Mouse (Mus musculus): ENCODE results near the gene Il34.

Gene Il34

DNA sequence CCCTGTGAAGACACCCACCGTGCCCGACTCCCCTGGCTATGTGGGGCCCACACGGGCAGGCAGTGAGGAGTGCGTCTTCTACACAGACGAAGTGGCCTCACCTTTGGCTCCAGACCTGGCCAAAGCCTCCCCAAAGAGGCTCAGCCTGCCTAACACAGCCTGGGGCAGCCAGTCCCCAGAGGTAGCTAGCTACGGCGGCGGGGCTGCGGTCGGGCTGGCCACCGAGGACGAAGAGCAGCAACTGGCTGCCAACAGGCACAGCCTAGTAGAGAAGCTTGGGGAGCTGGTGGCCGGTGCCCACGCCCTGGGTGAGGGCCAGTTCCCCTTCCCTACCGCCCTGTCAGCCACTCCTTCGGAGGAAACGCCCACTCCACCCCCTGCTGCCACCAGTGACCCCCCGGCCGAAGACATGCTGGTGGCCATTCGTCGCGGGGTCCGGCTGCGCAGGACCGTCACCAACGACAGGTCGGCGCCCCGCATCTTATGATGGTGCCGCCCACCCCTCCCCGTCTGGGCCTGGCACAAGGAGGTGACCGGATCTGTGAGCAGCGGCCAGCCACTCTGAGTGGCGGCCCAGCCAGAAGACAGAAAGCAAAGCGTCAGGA is 67.0 kb downstream of the Il34 start:
- no peak for DNase-seq (ENCODE audit: low spot score)

DNA sequence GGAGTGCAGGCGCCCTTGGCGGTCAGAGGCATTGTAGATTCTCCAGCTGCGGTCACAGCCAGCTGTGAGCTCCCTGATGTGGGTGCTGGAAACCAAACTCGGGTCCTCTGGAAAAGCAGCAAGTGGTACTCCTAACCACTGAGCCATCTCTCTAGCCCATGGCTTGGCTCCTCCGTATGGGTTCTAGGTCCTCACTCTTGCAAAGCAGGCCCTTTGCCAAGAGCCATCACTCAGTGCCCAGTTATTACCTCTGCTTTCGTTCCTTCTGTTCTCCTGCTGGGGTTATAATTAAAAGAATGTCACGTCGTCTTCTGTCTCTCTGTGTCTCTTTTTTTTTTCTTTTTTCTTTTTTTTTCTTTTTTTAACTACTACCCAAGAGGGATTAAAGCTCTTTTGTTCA is 72.7 kb downstream of the Il34 start:
- DNase-seq (ENCODE audit: low spot score) = no peak

DNA sequence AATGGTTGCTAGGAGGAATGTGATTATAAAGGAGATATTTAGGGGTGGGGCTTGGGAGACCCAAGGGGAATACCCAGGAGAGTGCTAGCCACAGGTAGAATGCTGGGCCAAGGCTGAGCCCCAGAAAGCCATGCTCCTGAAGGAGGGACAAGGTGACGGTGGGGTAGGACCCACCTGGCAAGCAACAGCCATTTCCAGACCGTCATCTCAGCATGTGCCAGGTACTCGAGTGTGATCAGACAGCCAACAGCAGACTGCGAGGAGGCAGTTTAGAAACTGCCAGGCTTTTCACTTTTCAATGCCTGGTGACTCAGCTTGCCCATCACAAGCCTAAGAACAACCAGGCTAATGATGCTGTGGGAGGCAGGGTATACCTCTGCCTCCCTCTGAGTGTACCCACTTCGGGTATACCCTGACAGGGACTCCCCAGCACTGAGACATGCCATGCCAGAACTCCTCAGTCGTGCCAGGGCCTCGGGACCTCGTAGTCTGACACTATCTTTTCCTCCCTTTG is 74.3 kb downstream of the Il34 start:
- no peak for DNase-seq (ENCODE audit: low spot score)

DNA sequence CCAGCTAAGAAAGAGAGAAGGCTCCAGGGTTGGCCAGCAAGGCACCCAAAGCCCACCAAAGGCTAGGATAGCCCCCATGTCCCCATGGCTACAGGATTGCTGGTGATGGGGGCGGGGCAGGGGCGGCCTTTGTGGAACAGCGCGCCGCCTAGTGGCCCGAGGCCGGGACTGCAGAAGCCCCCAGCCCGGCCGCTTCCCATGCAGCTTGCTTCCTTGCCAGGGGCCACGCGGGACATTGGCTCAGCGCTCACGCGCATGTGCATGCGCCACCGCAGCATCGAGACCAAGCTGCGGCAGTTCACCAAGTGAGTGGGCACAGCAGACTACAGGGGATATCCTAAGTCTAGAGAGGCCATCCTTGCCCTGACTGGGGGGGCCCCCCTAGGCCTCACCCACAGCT is 78.8 kb downstream of the Il34 start:
- DNase-seq (ENCODE audit: low spot score) = peak; percentile 46

DNA sequence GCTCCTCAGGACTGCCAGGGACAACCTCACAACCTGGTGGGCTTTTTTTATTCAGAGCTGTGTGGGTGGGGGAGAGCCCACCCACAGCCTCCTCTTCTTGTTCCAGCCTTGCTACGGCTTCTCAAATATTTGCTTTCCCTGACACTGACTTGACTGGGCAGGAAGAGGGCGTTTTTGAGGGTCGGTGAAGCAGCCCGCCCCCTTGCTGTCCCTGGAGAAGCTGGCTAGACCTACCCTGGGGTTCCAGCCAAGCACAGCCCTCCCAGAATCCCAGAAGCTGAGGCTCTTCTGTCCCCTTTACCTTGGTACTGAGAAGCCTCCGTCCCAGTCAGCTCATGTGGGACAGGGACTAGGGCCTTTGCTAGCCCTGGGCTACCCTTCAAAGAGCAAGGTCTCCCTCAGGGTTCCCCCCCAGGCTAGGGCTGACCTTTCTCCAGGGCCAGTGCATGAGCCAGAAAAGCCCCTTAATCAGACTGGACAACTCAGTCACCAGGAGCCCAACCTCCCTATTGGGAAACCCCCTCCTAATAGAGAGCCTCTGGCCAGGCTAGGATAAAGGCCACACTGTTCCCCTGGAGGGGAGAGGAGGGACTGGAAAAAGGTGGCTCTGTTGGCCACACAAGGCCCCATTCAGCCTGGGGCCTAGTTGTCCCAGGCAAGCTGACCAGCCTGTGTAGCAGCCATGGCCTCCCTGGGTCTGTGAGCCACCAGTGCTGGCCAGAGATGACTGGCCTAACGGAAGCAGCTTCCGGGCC is 80.5 kb downstream of the Il34 start:
- DNase-seq (ENCODE audit: low spot score) = no peak

DNA sequence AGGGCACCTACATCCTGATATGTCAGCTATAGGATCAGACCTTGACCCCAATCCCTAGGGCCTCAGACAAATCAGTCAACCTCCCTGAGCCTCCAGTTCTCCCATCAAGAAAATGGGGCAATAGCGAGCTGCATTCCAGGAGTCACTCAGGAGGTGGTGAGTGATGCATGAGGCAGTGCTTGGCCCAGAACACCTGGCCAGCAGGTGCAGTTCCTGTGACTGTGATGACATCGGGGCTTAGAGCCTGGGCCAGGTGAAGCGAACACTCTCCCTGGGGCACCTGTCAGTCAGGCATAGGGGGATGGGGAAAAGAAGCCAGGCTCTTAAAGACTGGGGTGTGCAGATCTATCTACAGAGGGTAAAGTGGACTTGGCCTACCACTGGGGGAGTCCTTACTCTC is 81.2 kb downstream of the Il34 start:
- no peak for DNase-seq (ENCODE audit: low spot score)

DNA sequence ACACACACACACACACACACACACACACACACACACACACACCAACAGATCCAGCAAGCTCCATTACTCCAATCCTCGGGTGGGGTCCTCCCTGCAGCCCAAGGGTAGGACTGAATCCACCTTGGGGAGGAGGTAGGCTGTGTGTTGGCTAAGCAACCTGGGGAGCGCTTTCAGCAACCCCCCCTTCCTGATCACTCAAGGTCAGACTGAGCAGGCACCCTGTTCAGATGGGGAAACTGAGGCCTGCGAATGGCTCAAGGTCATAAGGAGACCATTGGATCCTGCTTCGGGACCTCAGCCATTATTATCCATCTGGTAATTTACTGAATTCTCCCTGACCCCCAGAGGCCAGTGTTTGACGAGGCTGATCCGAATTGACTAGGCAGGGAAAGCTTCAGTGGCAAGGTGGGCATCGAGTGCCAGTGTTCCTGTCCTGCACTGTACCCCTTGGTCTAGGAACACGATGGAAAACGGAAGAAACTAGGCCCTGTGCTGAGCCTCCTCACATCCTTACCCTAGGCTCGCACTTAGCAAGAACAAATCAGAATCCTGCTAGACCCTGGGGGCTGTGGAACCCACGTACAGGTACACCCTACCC is 83.2 kb downstream of the Il34 start:
- DNase-seq (ENCODE audit: low spot score) = no peak

DNA sequence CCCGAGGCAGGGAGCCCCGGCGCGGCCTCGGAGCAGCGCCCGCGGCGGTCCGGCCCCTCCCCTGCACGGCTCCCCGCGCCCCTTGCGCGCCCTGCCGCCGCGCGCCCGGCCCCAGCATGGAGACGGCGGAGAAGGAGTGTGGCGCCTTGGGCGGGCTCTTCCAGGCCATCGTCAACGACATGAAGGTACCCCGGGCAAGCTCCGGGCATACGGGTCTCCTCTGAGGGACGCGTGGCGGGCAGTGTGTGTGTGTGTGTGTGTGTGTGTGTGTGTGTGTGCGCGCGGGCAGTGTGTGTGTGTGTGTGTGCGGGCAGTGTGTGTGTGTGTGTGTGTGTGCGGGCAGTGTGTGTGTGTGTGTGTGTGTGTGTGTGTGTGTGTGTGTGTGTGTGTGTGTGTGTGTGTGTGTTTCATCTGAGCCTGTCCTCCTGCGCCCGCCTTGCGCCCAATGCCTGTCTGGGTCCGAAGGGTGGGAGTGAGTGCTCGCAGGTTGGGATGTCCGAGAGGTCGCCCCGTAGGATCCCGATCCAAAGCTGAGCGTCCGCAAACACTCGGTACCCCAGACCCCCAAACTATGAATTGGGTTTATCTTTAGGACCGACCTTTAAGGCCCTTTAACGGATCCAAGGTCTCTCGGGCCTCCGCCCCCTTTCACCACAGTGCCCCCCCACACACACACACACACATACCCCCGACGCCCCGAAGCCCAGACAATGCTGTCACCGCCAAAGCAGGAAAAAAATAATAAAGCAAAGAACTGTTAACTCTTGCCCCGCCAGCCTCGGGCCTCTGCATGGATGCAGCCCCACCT is 83.9 kb downstream of the Il34 start:
- no peak for DNase-seq (ENCODE audit: low spot score)

DNA sequence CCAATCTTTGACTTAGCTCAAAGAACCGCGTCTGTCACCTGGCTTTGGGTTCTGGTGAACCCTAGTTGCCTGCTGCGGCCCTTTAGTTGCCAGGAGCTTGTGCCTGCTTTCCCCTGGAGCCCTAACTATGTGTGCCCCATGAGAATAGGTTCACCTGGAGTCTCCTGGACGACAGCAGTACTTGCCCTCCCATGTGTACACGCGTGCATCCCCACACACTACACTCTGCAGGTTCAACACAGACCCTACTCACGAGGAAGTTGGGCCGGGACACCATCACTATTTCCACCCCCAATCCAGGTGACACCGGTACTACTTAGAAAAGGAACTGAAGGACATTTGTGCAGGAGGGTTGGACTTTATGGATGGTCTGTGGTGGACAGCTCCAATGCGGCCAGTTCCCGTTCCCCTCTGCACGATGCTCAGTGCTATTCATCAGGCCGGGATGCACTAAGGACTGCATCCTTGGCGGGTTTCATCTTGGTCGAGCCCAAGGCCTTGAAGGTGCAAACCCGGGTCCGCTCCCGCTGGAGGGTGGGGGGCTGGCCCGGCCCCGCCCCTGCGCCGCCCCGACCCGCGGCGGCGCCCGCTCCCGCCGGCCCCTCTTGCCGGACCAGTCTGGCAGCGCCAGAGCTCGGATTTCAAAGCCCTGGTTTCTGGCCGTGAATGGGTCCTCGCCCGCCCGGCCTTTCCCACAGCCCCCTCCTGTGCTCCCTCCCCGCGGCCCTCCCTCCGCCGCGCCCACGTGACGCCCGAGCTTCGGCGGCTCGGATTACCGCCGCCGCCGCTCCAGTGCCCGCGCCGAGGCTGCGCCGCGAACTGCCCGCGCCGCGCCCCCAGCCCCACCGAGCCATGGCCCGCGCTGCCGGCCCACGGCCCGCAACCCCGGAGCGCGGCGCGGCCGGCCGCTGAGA is 84.8 kb downstream of the Il34 start, which contains the start of gene Mtss1l:
Mtss1l (plus strand) TSS at position 792 of the 914 bp plus-strand sequence.
- DNase-seq (ENCODE audit: low spot score) = peak; percentile 85

DNA sequence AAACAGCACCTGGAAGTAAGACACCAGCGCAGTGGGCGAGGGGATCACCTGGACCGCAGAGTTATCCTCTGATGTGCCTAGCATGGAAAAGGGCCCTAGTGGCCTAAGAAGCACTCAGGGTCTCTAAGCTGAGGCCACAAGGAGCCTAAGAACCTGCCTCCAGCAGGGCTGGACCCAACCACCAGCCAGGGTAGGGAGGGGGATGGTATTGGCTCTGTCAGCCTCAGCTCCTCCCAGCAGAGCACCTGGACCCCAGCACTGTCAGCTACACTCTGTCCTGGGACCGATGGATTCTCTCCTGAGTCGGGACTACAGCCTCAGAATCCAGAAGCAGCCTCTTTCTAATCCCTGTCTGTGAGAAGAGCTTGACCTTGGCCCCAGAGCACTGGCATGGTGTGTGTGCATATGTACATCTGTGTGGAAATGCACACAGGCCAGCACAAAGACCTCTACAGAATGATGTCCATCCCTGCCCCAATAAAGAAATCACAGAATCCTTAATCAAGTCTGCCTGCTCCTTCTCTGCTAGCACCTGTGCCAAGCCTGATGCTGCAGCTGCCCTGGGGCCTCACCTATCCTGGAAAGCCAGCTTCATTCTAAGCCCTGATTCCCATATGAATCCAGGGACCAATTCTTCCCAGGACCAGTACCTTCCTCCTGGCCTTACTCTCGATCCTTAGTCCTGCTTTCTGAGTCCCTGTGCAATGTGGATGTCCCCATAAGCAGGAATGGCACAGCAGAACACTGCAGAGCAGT is 85.6 kb downstream of the Il34 start:
- no peak for DNase-seq (ENCODE audit: low spot score)

DNA sequence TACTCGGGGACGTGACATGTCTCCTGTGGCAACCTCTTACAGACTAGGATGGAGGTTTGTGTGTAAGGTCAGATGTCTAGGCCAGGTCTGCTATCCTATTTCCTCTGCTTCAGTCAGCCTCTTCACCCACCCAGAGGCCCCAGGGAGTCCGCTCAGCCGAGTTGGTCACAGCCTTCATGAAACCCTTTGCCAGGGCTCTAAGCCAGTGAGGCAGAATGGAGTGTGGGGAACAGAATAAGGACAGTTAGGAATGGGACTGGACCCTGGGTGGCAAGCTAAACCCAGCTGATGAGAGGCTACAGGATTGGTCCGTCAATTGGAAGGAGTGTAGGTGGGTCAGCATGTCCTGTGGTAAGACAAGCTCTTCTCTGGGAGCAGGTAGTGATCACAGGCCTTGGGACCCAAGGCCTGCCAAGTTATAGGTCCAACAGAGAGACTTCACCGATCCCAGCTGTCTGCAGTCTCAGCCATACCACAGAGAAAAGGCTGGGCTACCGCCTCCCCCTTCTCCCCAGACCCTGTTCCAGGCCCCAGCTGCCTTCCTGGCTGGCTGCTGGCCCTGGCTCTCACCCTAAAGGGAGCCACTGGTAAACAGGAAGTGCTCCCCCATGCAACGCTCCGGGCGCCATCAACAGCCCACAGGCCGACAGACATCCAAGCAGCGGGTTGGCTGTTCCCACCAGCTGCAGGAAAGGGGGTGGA is 86.6 kb downstream of the Il34 start:
- DNase-seq (ENCODE audit: low spot score) = no peak

DNA sequence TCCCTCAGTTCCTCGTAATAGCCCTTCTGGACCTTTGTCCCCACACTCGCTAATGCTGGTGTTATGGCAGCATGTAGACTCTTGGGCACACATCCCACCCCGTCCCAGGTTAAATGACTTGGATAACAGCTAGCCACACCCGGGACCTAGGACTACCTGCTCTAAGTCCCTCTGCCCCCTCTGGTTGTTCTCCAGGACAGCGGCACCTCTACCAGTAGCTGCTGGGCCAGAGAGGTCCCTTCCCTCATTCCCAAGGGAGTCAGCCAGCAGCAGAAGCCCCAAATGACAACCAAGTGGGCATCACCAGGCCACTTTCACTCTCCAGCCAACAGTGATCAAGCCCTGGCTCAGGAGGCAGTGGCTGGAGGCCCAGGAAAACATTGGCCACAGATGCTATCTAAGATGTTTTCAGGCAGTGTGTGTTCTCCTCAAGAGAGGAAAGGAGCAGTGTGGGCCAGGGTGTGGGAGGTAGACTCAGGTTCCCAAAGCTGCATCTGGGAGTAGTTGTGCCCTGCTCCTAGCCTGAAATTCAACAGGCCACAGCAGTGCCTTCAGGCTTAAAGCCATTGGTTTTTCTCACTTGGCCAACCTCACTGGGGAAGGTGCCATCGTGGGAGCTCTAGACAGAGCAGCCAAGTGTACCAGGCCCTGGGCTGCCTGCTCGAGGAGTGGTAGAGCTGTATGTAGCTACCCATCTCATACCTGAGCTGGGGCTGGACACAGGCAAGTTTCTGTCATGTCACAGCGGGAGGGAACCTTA is 87.3 kb downstream of the Il34 start:
- DNase-seq (ENCODE audit: low spot score) = no peak

DNA sequence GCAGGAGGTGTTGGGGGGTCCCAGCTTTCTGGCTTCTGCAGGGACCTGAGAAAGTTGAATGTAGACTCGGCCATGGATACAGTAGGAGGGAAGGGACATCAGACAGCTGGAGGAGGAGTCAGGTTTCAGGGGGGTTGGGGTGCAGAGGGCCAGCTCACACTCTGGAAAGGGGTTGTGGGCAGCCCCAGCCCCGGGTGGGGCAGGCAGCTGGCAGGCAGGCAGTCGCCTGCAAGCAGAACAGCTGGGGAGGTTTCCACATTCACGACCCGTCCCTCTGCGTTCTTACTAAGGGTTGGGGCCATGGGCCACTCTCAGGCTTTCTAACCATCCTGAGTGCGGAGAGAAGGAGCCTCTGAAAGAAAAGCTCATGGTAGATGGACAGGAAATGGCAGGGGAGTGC is 88.6 kb downstream of the Il34 start:
- no peak for DNase-seq (ENCODE audit: low spot score)

DNA sequence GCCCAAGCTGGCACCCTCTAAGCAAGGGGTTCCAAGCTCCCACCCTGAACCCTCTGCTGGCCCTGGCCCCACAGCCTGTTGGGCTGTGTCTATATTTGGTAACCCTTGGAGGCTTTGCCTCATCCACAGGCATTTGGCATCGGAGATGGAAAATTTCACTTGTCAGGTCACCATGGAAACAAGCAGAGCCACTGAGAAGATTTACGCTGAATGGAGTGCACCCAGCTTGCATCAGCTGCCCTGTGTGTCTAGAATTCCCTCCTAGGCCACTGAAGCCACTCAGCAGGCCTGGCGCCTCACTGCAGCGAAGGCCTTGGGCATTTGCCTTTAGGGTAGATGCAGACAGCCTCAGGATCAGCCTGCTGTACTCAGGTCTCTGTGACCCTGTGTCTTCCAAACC is 89.6 kb downstream of the Il34 start:
- no peak for DNase-seq (ENCODE audit: low spot score)

DNA sequence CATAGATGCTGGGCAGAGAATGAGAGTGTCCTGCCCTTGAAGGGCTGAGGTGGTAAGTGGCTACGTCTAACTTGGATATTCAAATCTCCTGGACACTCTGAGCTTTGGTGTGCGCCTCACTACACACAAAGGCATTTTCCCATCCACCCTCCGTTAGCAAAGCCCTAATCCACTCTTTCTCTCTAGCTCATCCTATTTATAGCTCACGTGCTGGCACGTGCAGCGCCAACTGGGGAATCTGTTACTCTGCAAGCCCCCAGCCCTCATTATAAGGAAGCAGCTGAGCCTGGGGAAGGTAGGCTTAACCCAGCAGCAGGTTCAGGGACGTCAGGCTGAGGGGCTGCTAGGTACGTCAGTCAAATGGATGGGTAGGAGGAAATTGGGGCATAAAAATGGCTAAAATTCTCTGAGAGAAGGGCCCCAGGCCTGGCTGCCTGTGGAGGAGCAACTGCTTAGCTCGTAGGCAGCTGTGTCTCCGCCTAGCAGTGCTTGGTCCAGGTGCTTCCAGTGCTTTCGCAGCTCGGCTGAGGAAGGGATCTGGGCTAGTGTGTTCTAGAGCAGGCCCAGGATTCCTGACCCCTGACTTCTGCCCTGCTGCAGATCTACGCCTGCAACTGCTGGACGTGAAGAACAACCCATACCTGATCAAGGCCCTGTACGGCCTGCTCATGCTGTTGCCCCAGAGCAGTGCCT is 90.8 kb downstream of the Il34 start:
- no peak for DNase-seq (ENCODE audit: low spot score)

DNA sequence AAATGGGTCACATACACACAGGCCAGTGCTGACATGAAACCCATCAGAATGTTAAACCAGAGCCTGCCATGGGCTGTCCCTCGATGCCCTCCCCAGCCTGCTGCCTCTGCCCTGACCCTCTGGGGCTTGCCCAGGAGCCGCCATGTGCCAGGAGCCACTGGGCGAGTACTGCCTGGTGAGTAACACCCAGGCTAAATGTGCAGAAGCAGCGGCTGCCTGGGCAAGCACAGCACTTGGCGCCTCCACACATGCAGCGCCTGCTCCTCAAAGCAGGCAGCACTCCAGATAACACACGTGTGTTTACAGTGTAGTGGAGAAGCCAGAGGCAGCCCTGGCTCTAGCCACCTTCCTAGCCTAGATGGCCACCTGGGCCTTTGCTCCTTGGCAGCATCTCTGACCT is 92.7 kb downstream of the Il34 start:
- DNase-seq (ENCODE audit: low spot score) = no peak

DNA sequence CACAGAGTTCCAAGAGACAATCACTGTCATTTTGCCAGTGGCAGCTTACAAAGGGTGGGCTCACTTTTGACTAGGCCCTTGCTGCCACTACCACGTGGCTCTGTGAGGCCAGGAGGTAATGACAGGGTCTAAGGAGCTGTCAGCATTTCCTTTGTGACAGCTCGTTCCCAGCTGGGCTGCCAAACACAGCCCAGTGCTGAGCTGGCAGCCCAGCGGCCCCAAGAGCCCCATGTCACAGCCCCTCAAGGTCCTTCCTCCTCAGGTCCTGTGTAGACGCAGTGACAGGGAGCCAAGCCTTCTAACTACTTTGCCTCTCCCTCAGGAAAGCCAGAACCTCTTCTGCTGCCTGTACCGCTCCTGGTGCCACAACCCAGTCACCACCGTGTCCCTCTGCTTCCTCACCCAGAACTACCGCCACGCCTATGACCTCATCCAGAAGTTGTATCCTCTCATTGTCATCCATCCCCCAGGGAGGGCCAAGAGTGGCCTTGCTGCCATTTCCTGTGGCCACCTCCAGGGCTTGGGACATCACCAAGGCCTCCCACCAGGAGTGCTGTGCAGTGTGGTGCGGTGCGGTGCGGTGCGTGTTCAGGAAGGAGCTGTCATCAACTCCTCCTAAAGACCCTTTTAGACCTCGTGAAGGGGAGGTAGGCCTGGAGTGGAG is 94.3 kb downstream of the Il34 start:
- no peak for DNase-seq (ENCODE audit: low spot score)

DNA sequence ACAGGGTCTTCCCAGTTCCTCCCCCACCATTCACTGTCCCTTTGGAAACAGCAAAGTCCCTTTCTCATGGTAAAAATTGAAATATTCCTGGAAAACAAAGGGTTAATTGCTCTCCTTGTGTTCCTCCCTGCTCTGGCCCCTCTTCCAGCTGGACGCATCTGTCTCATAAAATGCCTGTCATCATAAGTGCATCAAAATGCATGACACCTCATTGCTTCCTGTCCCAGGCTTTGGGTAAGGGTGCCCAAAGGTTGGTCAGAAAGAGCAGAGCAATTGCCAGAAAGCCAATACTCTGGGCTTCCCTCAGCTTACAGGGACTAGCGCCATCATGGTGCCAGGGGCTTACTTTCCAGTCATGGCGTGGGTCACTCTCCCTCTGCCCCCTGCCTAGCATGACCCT is 95.1 kb downstream of the Il34 start:
- no peak for DNase-seq (ENCODE audit: low spot score)

All from yolk sac, embryonic 10.5 days (tissue).